Mouse (Mus musculus) T-helper 17 cell (primary cell): Measurements from ENCODE around the gene Ddx10.

Experiments
- in situ Hi-C, 2 experiments: fragments of 300-600 bp; cut with MboI, MseI; formaldehyde crosslinking; loops; 1 replicate in 1 of 2; 2 replicates in 1 of 2; pipeline ENCODE4 v1.15.1; 2025; ENCODE audit warnings: high pct_unique_total_duplicates in 2 of 2

Ddx10 gene

DNA sequence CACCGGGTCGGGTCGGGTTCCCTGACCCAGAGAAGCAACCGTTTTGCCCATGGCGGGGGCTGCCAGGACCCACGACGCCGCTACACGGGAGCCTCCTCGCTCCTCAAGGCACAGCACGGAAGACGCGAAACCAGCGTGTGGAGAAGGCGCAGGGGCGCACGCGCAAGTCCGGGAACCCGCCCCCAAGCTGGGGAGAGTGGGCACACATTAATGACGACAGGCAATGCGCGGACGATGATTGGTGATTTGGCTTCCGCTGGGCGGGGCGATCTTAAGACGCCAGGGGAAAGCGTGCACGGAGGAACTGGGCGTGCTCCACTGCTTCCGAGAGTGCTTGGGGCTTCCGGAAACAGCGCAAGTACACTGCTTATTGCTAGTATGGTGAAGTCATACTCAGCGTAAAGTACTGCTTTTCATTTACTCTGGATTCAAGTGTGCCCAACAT is at the start of gene Ddx10:
TSS of gene Ddx10 (minus strand) at position 101 of the 445 bp plus-strand sequence.
- in situ Hi-C loops, result no loop called here

DNA sequence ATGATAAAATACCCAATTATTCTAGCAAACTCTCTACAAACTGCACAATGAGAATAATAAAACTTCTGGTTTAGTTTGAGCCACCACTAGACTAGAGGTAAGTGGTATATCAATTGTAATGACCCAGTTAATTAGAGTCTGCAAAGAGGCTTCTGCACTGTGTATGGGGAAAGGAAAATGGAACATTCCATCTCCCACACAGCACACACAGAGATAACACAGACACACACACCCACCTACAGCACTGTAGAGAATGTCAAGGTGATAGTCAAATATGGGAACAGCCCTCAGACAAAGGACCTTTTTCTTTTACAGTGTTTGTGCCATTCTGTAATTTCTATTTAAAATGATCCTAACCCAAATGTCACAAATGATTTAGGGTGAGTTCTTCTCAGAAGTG is 45.0 kb upstream of the Ddx10 start:
- in situ Hi-C loops, result loop anchor here in 1 of 2 experiments (10.0 kb wide), 1 partner anchor 988 kb away; no protein-coding TSS in a partner anchor

DNA sequence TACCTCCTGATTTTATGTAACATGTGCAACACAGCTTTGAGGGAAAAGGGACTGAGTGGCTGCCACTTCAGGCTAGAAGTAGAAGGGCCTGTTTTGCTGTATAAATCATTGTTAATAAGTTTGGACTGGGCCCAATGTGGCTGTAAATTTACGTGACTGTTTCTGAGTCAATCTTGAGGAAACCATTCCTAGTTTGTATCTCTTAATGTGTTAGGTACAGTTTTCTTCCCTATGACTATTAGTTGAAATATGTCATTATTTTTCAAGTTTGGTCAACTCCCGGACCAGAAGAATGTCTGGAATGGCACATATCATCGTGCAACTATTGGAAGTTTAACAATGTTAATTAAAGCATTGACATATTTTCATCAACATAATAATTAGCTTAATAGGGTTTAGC is 42.2 kb upstream of the Ddx10 start:
- in situ Hi-C loops, result loop anchor here in 1 of 2 experiments (10.0 kb wide), 1 partner anchor 985 kb away; no protein-coding TSS in a partner anchor

DNA sequence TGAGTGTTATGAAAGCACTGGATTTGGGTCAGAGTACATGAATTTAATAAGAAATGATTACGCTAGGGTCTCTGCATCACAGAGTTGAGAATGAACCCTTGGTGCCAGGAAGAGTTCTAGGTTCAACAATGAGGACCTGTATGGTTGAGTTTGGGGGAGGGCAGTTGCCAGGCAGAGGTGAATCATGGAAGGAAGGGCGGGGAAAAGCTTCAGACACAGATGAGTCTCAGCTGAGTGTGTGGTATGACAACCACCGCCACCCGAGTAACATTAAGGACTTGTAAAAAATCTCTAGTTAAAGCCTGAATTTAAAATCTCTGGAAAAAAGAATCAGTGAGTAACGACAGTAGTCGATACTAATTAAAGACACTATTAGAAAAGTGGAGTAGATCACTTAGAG is 38.9 kb upstream of the Ddx10 start:
- in situ Hi-C loops, result no loop called here

DNA sequence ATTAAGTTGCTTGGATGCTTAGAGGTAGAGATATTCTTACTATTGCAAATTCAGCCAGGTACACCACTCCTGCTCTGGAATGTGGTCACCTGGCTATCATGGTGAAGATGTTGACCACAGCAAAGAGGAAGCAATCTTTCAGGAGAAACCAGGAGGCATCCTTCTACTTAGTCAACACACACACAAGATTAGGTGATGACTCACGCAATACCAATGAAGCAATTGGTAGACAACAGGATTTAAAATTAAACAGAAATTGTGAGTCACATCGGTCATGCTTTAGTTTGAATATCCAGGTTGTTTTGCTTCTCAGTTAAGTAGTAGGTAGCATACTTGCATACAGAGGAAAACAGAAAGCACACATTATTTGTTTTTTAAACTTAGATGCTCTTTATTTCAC is 31.1 kb upstream of the Ddx10 start:
- in situ Hi-C loops, result no loop called here

DNA sequence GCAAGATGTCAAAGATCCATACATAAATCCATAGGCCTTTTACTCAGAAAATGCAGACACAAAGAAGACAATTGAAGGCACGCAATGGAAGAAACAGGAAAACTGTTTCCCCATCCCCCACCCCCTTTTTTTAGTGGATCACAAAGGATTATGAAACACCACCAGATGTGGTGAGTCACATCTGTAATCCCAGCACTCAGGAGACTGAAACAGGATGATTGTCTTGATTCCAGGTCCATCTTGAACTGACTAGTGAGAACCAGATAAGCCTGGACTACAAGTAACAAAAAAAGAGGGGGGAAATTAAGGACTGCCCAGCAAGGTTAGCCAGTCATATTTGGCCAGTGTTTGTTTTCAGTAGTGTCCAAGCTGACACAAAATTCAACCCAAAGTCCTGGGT is 28.5 kb upstream of the Ddx10 start:
- in situ Hi-C loops, result no loop called here

DNA sequence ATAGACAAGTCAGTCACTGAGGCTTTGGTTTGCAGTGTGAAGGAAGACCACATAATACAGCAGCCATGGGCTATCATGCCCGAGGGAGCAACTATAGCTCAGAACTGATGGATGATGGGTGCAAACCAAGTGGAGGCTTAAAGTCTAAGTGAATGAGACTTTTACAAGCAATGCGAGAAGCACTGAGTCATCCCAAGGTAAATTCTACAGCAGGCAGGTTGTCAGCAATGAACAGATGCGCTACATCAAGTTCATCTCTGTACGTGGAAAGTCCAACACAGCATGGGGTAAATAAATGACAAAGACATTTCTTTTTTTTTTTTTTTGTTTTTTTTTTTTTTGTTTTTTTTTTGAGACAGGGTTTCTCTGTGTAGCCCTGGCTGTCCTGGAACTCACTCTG is 24.9 kb upstream of the Ddx10 start:
- in situ Hi-C loops, result no loop called here

DNA sequence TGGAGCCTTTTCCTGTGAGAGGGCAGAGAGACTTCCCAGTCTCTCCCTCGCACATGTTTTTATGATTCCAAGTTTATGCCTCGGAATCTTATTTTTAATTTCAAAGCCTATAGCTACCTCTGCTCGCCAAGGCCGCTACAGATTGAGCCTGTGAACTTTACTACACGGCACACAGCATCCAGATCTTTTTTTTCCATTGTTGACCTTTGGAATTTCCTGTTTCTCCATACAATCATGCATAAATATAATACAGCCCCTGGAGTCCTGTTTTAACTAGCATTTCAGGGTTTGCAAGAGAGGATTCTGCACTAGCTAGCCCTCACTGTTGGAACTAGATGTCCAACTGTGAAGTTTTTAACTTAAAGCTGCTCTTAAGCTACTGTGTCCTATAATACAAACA is 24.4 kb upstream of the Ddx10 start:
- in situ Hi-C loops, result no loop called here

DNA sequence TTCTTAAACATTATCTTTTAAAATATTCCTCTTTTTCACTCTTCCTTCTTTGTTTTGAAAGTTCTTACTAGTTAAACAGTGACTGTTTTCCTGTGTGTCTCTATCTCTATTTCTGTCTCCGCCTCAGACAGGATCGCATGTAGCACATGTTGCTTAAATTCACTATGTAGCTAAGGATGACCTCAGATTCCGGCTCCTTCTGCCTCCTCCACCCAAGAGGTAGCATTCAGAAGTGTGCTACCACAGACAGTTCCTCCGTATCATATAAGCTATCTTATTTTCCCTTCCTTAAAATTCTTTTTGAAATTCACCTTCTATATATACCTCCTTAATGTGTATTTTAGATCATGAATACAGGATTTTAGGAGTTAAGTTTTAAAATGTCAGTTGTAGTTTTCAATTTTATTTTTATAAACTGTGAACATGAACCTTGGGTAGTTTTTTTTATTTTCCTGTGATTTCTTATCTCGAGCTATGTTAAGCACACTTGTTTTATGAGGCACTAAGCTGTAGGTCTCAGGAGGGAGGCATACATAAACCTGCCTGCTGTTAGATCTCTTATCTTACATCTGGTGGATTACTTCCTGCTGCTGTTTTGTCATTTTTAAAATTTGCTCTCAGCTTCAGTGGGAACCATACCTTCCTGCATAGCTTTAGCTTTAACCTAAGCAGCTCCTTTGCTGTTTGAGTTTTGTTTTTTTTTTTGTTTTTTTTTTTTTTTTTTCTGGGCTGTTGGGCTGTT is 23.6 kb upstream of the Ddx10 start:
- in situ Hi-C loops, result no loop called here

DNA sequence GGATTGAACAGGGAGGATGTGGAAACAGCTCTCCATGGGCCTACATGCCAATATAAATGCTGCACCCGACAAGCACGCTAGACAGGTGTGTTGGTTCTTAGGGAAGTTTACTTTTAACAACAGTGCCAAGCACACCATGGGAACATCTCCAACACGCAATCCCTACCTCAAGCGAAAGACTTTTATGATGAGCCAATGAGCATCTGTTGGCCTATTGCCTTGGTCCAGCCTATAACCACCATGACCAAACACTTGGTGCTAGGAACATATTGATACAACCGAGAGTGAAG is 21.6 kb upstream of the Ddx10 start:
- in situ Hi-C loops, result no loop called here

DNA sequence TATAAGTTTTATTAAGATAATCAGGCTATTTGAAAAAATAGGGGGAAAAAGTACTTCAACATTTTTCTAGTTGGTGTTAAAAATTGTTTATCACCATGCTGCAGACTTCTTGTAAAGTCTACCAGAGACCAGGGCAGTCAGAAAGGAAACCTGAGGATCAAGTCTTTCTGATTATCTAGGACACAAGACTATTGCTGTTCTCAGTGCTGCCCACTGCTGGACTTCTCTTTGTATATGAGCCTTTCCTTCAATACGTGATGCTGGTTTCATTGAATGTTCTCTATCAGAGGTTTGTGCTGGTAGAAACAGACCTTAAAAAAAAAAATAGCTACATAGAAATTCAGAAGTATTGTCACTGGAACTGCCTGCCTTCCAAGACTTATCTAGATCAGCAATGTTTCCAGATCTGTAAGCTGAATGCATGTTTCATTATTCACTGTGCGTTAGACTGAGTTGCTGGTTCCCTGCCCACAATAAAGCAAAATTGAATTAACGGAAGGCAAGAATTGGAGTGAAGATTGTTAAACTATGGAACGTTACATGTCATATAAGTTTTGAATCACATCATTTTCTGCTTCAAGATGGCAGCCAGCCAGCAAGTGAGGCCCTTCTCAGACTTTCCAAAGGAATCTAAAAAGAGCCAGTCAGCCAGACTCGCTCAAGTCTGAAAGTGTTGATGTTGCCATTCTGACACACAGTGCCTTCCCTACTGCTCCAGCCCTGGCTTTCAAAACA is 21.0 kb upstream of the Ddx10 start:
- in situ Hi-C loops, result no loop called here

DNA sequence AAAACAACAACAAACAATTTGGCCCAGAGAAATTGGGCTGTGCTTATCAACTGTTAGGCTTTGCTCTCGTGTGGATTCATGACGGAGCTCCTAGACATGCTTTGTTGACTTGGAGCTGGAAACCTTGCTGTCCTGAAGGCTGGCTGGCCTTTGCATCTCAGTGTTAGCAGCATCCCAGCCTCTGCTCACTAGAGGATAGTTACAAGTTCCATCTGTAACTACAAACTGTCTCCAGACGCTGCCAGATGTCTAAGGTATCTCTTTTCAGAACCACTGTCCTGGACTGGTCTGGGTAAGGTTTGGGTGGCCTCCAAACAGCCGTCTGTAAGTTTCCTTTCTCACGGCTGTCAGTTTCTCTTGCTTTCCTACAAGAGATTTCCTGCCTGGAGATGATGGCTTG is 20.2 kb upstream of the Ddx10 start:
- in situ Hi-C loops, result no loop called here

DNA sequence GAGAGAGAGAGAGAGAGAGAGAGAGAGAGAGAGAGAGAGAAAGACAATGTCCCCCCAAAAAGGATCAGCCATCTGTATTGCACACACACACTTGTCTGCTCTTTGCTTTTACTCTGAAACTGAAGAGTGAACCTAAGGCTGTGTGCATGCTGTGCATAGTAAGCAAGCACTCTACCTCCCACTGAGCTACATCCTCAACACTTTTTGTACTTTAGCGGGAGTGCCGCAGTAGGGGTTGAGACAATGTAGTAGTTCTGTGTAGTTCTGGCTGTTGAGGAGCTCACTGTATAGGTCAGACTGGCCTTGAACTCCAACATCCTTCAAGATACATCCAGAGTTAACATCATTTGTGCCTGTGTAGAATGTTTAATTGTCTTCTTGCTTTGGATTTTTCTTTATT is 17.7 kb upstream of the Ddx10 start:
- in situ Hi-C loops, result no loop called here

DNA sequence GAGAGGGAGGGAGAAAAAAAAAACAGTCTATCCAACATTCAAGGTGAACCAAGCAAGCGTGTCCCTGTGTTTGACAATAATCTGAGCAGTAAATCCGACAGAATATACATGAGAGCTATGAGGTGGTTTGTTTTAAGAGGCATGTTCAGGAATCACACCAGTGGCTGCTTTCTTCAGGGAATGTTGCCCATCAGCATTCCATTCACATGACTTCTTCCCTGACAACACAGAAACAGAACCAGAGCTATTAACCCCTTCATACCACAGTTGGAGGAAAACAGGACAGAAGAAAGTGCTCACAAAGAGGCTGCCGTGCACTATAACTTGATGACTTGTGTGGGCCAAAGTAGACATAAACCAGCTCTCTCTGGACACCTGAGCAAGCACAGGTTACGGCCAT is 16.5 kb upstream of the Ddx10 start:
- in situ Hi-C loops, result no loop called here

DNA sequence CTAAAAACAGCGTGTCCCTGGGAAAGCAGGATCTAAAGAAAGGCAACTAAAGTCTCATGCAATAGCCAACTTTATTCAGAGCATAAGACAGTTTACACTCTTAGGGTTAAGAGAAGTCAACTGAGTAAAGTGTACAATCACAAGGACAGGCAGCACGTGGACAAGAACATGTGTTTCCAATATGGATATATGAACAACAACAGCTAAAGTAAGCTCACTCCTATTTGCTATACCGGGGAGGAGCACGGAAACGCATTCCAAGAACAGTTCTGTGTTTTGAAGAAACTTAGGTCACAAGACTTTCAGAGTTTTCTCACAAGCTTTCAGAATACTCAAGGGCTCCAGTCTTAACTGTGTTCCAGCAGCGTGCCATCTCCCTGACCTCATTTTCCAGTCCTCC is 10.3 kb upstream of the Ddx10 start:
- in situ Hi-C loops, result loop anchor here (5.0 to 10.0 kb wide), 2 partner anchors 134 to 277 kb away; partner anchors contain the start of genes Atm (in 1 of the 2) and Npat (in 1 of the 2)

DNA sequence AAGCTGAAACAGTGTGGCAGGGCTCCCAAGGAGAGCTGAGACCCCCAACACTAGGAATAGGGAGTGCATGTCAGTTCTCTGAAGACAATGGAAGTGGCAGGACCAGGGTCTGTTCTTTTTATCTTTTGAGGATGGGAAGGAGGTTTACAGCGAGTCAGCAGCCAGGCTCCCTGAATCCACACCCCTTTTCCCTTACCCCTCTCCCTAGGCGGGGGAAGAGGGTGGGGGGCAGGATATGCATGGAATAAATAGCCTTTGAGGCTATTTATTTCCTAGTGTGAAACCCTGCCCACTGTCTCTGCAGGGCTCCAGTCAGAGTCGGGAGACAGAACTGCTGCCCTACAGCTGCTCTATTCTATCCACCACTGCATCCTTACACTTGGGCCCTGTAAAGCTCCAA is 9.9 kb upstream of the Ddx10 start:
- in situ Hi-C loops, result loop anchor here (5.0 to 10.0 kb wide), 2 partner anchors 135 to 277 kb away; partner anchors contain the start of genes Atm (in 1 of the 2) and Npat (in 1 of the 2)

DNA sequence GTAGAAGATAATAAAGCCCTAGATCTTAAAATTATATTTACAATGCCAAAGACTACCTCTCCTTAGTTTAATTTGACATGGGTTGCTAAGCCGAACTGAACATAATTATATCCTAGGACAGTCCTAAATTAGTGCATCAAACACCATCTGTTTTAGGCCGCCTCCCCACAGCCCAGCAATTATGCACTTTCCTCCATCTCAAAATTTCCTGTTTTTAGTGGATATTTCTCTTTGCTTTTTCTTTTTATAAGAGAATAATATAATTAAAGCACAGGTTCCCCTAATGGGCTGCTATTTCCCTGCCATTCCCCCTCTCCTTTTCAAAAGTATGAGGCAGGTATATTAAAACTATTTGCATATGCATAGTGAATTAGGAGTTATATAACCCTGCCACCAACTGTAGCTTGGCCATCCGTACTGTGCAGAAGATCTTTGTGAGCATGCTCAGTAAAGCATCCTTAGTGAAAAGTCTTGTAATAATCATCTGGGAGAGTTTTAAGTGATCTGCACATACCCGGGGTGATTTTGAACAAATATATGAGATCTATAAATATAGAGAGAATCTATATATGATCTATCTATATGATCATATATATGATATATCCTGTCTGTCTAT is 8.9 kb upstream of the Ddx10 start:
- in situ Hi-C loops, result loop anchor here (5.0 to 10.0 kb wide), 2 partner anchors 136 to 278 kb away; partner anchors contain the start of genes Atm (in 1 of the 2) and Npat (in 1 of the 2)

DNA sequence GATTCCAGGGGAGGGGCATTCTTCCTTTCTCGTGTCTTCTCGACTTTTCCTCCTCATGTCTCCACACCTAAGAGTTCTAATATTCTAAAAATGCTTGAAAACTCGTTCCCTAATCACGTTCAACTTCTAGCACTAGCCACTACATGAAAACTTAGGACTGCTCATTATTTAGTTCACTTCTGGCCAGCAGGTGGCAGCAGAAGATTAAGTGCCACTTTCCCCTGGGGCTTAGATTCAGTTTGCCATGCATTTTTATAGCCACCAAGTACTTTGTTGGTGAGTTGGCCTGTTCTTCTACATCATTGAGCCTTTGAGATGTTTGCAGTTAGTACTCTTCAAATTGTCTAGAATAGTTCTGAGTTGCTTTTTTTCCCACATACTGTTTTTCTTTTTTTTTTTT is 6.5 kb upstream of the Ddx10 start:
- in situ Hi-C loops, result loop anchor here in 1 of 2 experiments (10.0 kb wide), 1 partner anchor 280 kb away; the partner anchor contains the start of genes Atm and Npat

DNA sequence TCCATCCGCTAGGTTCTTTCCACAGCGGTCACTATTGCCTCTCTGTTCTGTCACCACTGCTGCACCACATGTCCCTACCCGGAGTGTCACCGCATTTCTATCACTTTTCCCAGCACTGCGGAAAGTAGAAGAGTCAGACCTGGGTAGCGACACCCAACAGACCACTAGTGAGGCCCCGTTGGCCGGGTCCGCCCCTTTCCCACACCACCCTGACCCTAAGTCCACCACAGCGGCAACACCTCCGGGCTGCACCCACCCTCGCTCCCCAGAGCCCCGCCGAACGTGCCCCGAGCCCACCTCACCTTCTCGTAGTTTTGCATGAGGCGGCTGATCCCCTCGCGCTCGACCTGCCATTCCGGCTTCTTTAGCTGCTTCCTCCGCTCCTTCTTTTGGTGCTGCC is 337 bp downstream of the Ddx10 start:
- in situ Hi-C loops, result no loop called here

DNA sequence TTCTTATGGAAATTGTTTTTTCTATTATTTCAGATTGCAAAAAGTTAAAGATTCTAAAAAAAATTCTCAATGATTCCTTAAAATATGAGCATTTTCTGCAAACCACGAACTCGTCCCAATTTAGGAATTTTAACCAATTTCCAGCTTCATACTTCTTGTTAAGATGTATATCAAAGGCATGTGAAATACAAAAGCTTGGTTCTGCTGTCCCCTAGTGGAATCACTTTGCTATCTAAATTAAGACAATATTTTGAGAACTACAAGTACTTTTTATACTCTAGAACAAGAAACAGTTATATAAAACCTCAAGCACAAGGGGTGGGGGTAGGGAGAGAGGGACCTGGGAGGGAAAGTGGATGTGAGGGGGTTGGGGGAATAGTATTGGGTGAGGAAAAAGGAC is 29.7 kb downstream of the Ddx10 start:
- in situ Hi-C loops, result no loop called here

DNA sequence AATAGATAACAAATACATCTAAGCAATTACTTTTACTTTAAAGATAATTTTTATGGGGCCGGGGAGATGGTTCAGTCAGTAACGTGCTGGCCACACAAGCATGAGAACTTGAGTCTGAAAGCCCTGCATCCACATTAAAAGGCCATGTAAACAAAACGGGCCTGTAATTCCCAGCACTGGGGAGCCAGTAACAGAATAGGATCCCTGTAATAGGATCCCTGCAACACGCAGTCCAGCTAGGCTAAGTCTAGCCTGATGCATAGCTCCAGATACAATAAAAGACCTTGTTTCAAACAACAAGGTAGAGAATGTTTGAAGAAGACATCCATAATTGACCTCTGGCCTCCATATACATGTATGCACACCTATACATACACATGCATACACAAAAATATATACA is 39.6 kb downstream of the Ddx10 start:
- in situ Hi-C loops, result no loop called here

DNA sequence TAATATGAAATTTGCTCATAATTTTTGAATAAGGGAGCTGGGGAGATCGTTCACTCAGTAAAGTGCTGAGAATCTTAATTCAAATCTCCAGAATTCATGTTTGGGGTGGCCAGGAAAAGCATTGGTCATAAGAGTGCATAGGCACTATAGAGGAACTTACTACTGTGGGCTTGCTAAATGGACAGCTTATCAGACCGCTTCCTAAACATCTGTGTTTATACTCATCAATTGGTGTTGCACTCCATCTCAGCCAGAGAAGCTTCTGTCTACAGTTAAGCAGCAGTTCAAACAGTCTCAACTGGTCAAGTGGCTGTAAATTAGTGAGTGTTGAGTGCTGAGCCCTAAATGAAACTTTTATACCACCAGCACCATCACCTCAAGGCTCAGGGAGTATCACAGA is 73.3 kb downstream of the Ddx10 start:
- in situ Hi-C loops, result no loop called here
